7 mouse cellular contexts compared by ENCODE assay signal in genomic region chr3:95995802-95996428, GRCm38 (mm10). TPM values are rescaled to one million over a fixed set of nuclear protein-coding genes. Genes with fewer than 3 reads are reported as not detected.
DNase-seq lines count a peak whose midpoint lies in the region; ATAC-seq and TF ChIP-seq lines count a peak whose summit lies in the region.

TSS of gene Plekho1 (minus strand) at chr3:95996001.

- TF ChIP-seq POLR2A in cerebellum, adult 2 months (IDR thresholded peaks at IDR 0.05; ENCODE audit: borderline replicate concordance, insufficient read depth, low read length), result no peak

- peak; percentile 71 for ATAC-seq in hindbrain, embryonic 12.5 days (ENCODE audit: low FRiP score)

- peaks cover 24% of the 10 kb centered on the region for H3K36me3 ChIP-seq in hindbrain, embryonic 12.5 days
- peaks cover 8% of the 10 kb centered on the region; the same call in 1 of the 2 replicates for H3K36me3 ChIP-seq in macrophage (ENCODE audit: inconsistent target)

- H3K27ac ChIP-seq in cerebellum, adult 2 months (ENCODE audit: insufficient read depth, low read length), result peak within 1 kb of the TSS; percentile 92
- H3K27ac ChIP-seq in hindbrain, embryonic 12.5 days, result peak within 1 kb of the TSS; percentile 99
- H3K27ac ChIP-seq in macrophage, result peak within 1 kb of the TSS; percentile 100

- H3K79me2 ChIP-seq in macrophage (ENCODE audit: inconsistent target), result peaks cover 82% of the 10 kb centered on the region

- no peaks in the 10 kb centered on the region for H3K27me3 ChIP-seq in cerebellum, adult 2 months (ENCODE audit: control insufficient read depth, insufficient read depth, low read length)
- no peaks in the 10 kb centered on the region for H3K27me3 ChIP-seq in hindbrain, embryonic 12.5 days

- H3K9me3 ChIP-seq in hindbrain, embryonic 12.5 days (replicated peaks), result no peaks in the 10 kb centered on the region

- H3K9ac ChIP-seq in hindbrain, embryonic 12.5 days, result peak within 1 kb of the TSS; percentile 100

- DNase-seq in NIH3T3 (ENCODE audit: low read depth), result peak; percentile 68
- peak; percentile 80 to 81 for DNase-seq in cerebellum, adult 2 months
- DNase-seq in frontal cortex, postnatal 36 days (ENCODE audit: low spot score in 2 of 2), result peak; percentile 68 to 74
- no peak for DNase-seq in left cerebral cortex, adult 8-10 months (ENCODE audit: low spot score in 2 of 2)
- DNase-seq in right cerebral cortex, postnatal 10 days (ENCODE audit: low spot score in 2 of 2), result peak; percentile 81 to 83

- H3K4me1 ChIP-seq in cerebellum, adult 2 months (ENCODE audit: control insufficient read depth, insufficient read depth, low read length), result peaks cover 33% of the 10 kb centered on the region
- H3K4me1 ChIP-seq in hindbrain, embryonic 12.5 days, result peaks cover 58% of the 10 kb centered on the region

- TF ChIP-seq CTCF in cerebellum, adult 2 months (IDR thresholded peaks at IDR 0.05; ENCODE audit: borderline replicate concordance, insufficient read depth, low read depth, low read length), result no peak

- WGBS in cerebellum, adult 2 months, result under 1% methylated on average over 82 of the region's 84 CpGs
- whole genome bisulfite sequencing in hindbrain, embryonic 12.5 days, result under 1% methylated on average over 64 of the region's 84 CpGs
- 1% methylated on average over 36 of the region's 84 CpGs for WGBS in macrophage (ENCODE audit: missing documents)

- peak within 1 kb of the TSS; percentile 91 for H3K4me2 ChIP-seq in hindbrain, embryonic 12.5 days (replicated peaks)

- H3K4me3 ChIP-seq in cerebellum, adult 2 months (replicated peaks; ENCODE audit: insufficient read depth, low read depth, low read length), result peak within 1 kb of the TSS; percentile 88
- H3K4me3 ChIP-seq in hindbrain, embryonic 12.5 days, result peak within 1 kb of the TSS; percentile 88
- H3K4me3 ChIP-seq in macrophage (ENCODE audit: inconsistent target), result peak within 1 kb of the TSS; percentile 91

RNA-seq across cellular contexts. Expression of gene Plekho1, which starts in this region (rescaled TPM):
- polyA plus RNA-seq in cerebellum, adult 2 months (2012; rRNA removed), result 155 and 160 TPM in 2 replicates
- polyA plus RNA-seq in hindbrain, embryonic 12.5 days (2016; fragmentation: Nextera tagmentation; extraction: Ambion mirVana), result 77.4 and 79.3 TPM in 2 replicates
- 10 to 100 TPM; 64.0 to 86.2 (median 81.6) TPM for total RNA-seq in left cerebral cortex, adult 8-10 months (2022)
- total RNA-seq in macrophage (2018; cell fraction: chromatin; rRNA removed), result 100 to 1,000 TPM; 115 to 354 (median 220) TPM
- total RNA-seq in macrophage (2018; cell fraction: cytosol; rRNA removed), result 100 to 1,000 TPM; 154 to 259 (median 208) TPM
- total RNA-seq in macrophage (2018; cell fraction: nucleus; rRNA removed), result 100 to 1,000 TPM; 160 to 320 (median 230) TPM
- 189 to 264 TPM (median 249 TPM) in 3 replicates for polyA plus RNA-seq in macrophage (2018)

Comparison
In these comparisons a context has a peak if more than half of its experiments do, and no peak if none do; other contexts are left out.
1. DNase-seq: peak in NIH3T3 (single experiment), cerebellum, adult 2 months (2 of 2), frontal cortex, postnatal 36 days (2 of 2) and right cerebral cortex, postnatal 10 days (2 of 2); none in left cerebral cortex, adult 8-10 months (0 of 2).
2. Peak in every context shown above with its lines, with median percentiles within 50 percentile points of each other: H3K27ac ChIP-seq and H3K4me3 ChIP-seq.